Mouse (Mus musculus) megakaryocyte, embryonic 14.5 days (primary cell): ENCODE results near the gene Lrrc41.

Experiments used
- FLI1 ChIP-seq: IDR thresholded peaks from 2 replicates; pipeline ENCODE4 v1.6.1; 2012; ENCODE audit warnings: low read length, inconsistent platforms, mixed read lengths
- GATA1 ChIP-seq: IDR thresholded peaks from 3 replicates; pipeline ENCODE4 v1.6.1; 2012; ENCODE audit warnings: mixed read lengths, low read length, inconsistent platforms, borderline replicate concordance

GRCm38 (mm10) chr4:116122762-116123161 is 47.7 kb downstream of the Lrrc41 start:
- TF ChIP-seq FLI1, result no peak
- TF ChIP-seq GATA1, result no peak
